Mouse (Mus musculus): ENCODE measurements at regions not wholly inside any gene's neighbourhood (a gene's known extent, or its start where the extent isn't known, plus 50 kb on each side); places are given as distances from the start of the nearest gene placed in this dataset.

GRCm38 (mm10) chr8:92064971-92065370 lies 263.1 kb upstream of the Irx3 start:
- DNase-seq (ENCODE audit: low read depth, low spot score) (no peak), ATAC-seq (no peak)
- TF ChIP-seq CTCF (IDR thresholded peaks at IDR 0.05) = no peak
- H3K27me3 ChIP-seq = no peaks in the 10 kb centered on the region
- ChIA-PET CTCF (interaction anchor here (0.8 kb wide), 1 partner anchor 20 kb away, joined by 3 read pairs; no protein-coding TSS in a partner anchor), POLR2A (no interaction called here)
- in situ Hi-C loops (cut with MboI; ENCODE audit: low pct_unique_long_range_greater_than_20kb) = no loop called here

GRCm38 (mm10) chr8:92064175-92064821 lies 262.4 kb upstream of the Irx3 start:
- CTCF ChIA-PET = no interaction called here
- DNase-seq (ENCODE audit: low read depth, low spot score) = no peak
- no peak for TF ChIP-seq CTCF (IDR thresholded peaks at IDR 0.05)
- ATAC-seq = no peak
- POLR2A ChIA-PET = no interaction called here
- no peaks in the 10 kb centered on the region for H3K27me3 ChIP-seq
- in situ Hi-C loops (cut with MboI; ENCODE audit: low pct_unique_long_range_greater_than_20kb) = no loop called here

GRCm38 (mm10) chr8:92063333-92063732 lies 261.5 kb upstream of the Irx3 start:
- no peaks in the 10 kb centered on the region for H3K27me3 ChIP-seq
- ATAC-seq = no peak
- in situ Hi-C loops (cut with MboI; ENCODE audit: low pct_unique_long_range_greater_than_20kb) = no loop called here
- peak; percentile 60 for TF ChIP-seq CTCF (IDR thresholded peaks at IDR 0.05)
- DNase-seq (ENCODE audit: low read depth, low spot score) = no peak
- POLR2A ChIA-PET = no interaction called here
- CTCF ChIA-PET = no interaction called here

- CTCF ChIA-PET = no interaction called here
- no peaks in the 10 kb centered on the region for H3K27me3 ChIP-seq
- no peak for ATAC-seq
- DNase-seq (ENCODE audit: low read depth, low spot score) = no peak
- POLR2A ChIA-PET = no interaction called here
- in situ Hi-C loops (cut with MboI; ENCODE audit: low pct_unique_long_range_greater_than_20kb) = no loop called here
- no peak for TF ChIP-seq CTCF (IDR thresholded peaks at IDR 0.05)
Measured at GRCm38 (mm10) chr8:92059471-92059870, 257.6 kb upstream of the Irx3 start.

GRCm38 (mm10) chr8:92058953-92059352 lies 257.1 kb upstream of the Irx3 start:
- no peak for ATAC-seq
- DNase-seq (ENCODE audit: low read depth, low spot score) = no peak
- no peaks in the 10 kb centered on the region for H3K27me3 ChIP-seq
- TF ChIP-seq CTCF (IDR thresholded peaks at IDR 0.05) = no peak
- POLR2A ChIA-PET = no interaction called here
- CTCF ChIA-PET = no interaction called here
- in situ Hi-C loops (cut with MboI; ENCODE audit: low pct_unique_long_range_greater_than_20kb) = no loop called here

- in situ Hi-C loops (cut with MboI; ENCODE audit: low pct_unique_long_range_greater_than_20kb) = no loop called here
- no peaks in the 10 kb centered on the region for H3K27me3 ChIP-seq
- ATAC-seq (no peak), DNase-seq (ENCODE audit: low read depth, low spot score) (no peak)
- ChIA-PET CTCF (interaction anchor here (1.6 kb wide), 1 partner anchor 11 kb away, joined by 4 read pairs; no protein-coding TSS in a partner anchor), POLR2A (no interaction called here)
- no peak for TF ChIP-seq CTCF (IDR thresholded peaks at IDR 0.05)
Measured at GRCm38 (mm10) chr8:92057857-92058256, 256.0 kb upstream of the Irx3 start.

- DNase-seq (ENCODE audit: low read depth, low spot score) (no peak), ATAC-seq (no peak)
- no peaks in the 10 kb centered on the region for H3K27me3 ChIP-seq
- in situ Hi-C loops (cut with MboI; ENCODE audit: low pct_unique_long_range_greater_than_20kb) = no loop called here
- ChIA-PET POLR2A (no interaction called here), CTCF (no interaction called here)
- no peak for TF ChIP-seq CTCF (IDR thresholded peaks at IDR 0.05)
Measured at GRCm38 (mm10) chr8:92055590-92055989, 253.7 kb upstream of the Irx3 start.

- DNase-seq (ENCODE audit: low read depth, low spot score) (no peak), ATAC-seq (no peak)
- TF ChIP-seq CTCF (IDR thresholded peaks at IDR 0.05) = no peak
- ChIA-PET CTCF (interaction anchor here (1.6 kb wide), 1 partner anchor 21 kb away, joined by 3 read pairs; no protein-coding TSS in a partner anchor), POLR2A (no interaction called here)
- H3K27me3 ChIP-seq = no peaks in the 10 kb centered on the region
- in situ Hi-C loops (cut with MboI; ENCODE audit: low pct_unique_long_range_greater_than_20kb) = no loop called here
Measured at GRCm38 (mm10) chr8:92044695-92045094, 242.8 kb upstream of the Irx3 start.

GRCm38 (mm10) chr8:92042951-92043350 lies 241.1 kb upstream of the Irx3 start:
- H3K27me3 ChIP-seq = no peaks in the 10 kb centered on the region
- no peak for TF ChIP-seq CTCF (IDR thresholded peaks at IDR 0.05)
- DNase-seq (ENCODE audit: low read depth, low spot score) (no peak), ATAC-seq (no peak)
- ChIA-PET POLR2A (no interaction called here), CTCF (no interaction called here)
- in situ Hi-C loops (cut with MboI; ENCODE audit: low pct_unique_long_range_greater_than_20kb) = no loop called here

- TF ChIP-seq CTCF (IDR thresholded peaks at IDR 0.05) = no peak
- no peaks in the 10 kb centered on the region for H3K27me3 ChIP-seq
- POLR2A ChIA-PET = no interaction called here
- DNase-seq (ENCODE audit: low read depth, low spot score) (no peak), ATAC-seq (no peak)
- in situ Hi-C loops (cut with MboI; ENCODE audit: low pct_unique_long_range_greater_than_20kb) = no loop called here
- CTCF ChIA-PET = no interaction called here
Measured at GRCm38 (mm10) chr8:92029954-92030353, 228.1 kb upstream of the Irx3 start.

GRCm38 (mm10) chr8:92029516-92029915 lies 227.6 kb upstream of the Irx3 start:
- DNase-seq (ENCODE audit: low read depth, low spot score) (no peak), ATAC-seq (no peak)
- POLR2A ChIA-PET = interaction anchor here (1.0 kb wide), 1 partner anchor 10 kb away, joined by 4 read pairs; no protein-coding TSS in a partner anchor
- H3K27me3 ChIP-seq = no peaks in the 10 kb centered on the region
- in situ Hi-C loops (cut with MboI; ENCODE audit: low pct_unique_long_range_greater_than_20kb) = no loop called here
- TF ChIP-seq CTCF (IDR thresholded peaks at IDR 0.05) = no peak
- CTCF ChIA-PET = no interaction called here

GRCm38 (mm10) chr8:92028308-92028707 lies 226.4 kb upstream of the Irx3 start:
- CTCF ChIA-PET = interaction anchor here (0.7 kb wide), 1 partner anchor 33 kb away, joined by 3 read pairs; no protein-coding TSS in a partner anchor

More at GRCm38 (mm10) chr8:92028308-92028707, 226.4 kb upstream of the Irx3 start:
- no peak for TF ChIP-seq CTCF (IDR thresholded peaks at IDR 0.05)
- DNase-seq (ENCODE audit: low read depth, low spot score) (no peak), ATAC-seq (no peak)
- in situ Hi-C loops (cut with MboI; ENCODE audit: low pct_unique_long_range_greater_than_20kb) = no loop called here
- no peaks in the 10 kb centered on the region for H3K27me3 ChIP-seq
- POLR2A ChIA-PET = no interaction called here

Data from Patski (cell line).